Mouse (Mus musculus): ENCODE data around the gene Arf4. TPM values are rescaled to one million over a fixed set of nuclear protein-coding genes. Genes with fewer than 3 reads are reported as not detected.

The Arf4 gene
- total RNA-seq (2021): 160 and 161 TPM in 2 replicates
- long read RNA-seq, transcript Arf4-201 (6 exons, 2,165 nt): major isoform, 179 of 183 reads
- long read RNA-seq, partial matches to known transcripts: 3 of 183 reads
- long read RNA-seq, other reads (novel, unspliced or antisense): 1 of 183 reads

DNA sequence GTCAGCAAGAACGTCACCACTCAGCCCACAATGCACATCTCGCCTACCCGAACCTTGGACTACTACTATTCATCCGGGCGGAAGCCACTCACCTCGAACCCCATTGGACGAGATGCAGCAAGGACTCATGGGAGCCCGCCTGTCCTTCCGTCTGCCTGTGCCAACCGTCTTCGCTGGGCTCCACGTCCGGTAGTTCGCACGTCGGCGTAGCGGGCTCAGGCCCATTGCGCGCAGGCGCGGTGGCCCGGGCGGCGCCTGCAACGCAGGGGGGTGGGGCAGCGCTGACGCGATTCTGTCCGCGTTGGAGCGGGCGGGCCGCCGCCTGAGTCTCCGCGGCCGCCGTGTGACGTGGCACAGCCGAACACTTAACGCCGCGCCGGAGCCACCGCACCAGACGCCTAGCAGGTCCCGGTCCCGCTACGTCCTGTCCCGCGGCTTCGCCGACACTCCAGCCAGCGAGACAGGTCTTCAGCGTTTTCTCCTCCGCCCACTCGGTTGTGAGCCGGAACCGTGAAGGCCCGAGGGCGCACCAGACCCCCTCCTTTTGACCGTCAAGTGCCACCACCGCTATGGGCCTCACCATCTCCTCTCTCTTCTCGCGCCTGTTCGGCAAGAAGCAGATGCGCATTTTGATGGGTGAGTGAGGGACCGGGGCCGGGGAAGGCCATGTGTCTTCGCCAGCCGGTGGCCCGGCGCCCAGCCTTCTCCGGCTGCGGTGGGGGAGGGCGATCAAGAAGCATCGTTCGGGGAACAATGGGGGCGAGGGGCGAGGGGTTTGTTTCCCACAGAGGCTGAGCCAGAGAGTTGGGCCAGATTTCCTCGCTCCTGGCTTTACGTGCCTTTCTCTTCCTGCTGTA is at the start of gene Arf4:
TSS of gene Arf4 (plus strand) at position 224 of the 857 bp plus-strand sequence.
- peak; percentile 97 for DNase-seq

- DNase-seq: no peak
Observed at GRCm38 (mm10) chr14:26591353-26591752, 46.5 kb upstream of the Arf4 start.

DNA sequence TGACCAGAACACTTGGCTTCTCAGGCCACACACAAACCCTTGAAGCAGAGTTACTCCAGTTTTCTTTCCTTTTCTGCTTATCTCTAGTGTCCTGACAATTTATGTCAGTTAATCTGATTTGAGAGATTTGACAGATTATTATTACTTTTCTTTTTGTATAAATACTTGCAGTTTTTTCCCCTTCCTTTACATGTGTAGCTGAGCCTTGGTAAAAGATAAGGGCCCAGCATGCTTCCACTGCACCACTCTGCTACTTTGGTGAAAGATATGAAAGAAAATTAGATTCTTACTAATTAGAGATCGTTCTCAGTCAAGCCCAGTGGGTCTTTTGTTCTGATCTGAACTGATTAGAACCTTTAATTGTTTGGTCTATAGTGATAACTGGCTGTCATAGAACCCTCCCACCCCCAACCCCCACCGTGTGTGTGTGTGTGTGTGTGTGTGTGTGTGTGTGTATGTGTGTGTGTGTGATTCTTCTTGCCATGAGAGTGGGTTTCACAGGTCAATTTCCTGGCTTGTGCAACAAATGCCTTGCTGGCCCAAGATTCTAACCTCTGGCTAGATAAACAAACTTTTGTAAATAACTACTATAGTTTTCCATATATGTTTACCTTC is 44.5 kb upstream of the Arf4 start:
- no peak for DNase-seq

DNA sequence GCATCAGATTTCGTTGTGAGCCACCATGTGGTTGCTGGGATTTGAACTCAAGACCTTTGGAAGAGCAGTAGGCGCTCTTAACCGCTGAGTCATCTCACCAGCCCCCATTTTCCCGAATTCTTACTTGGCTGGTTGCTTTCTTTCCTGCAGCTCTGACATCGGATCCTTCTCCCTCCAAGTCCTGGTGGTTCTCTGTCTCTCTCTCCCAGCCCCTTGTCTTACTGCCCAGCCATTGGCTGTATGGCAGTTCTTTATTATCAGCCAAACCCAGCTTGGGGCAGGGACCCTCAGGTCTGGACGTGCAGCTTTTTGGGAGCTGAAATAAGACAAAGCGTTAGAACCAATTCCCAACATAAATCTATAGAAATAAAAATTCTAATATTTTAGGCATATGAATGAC is 42.7 kb upstream of the Arf4 start:
- no peak for DNase-seq

- DNase-seq: no peak
Observed at GRCm38 (mm10) chr14:26595695-26596365, 42.0 kb upstream of the Arf4 start.

GRCm38 (mm10) chr14:26605354-26605753 is 32.5 kb upstream of the Arf4 start:
- DNase-seq: no peak

DNA sequence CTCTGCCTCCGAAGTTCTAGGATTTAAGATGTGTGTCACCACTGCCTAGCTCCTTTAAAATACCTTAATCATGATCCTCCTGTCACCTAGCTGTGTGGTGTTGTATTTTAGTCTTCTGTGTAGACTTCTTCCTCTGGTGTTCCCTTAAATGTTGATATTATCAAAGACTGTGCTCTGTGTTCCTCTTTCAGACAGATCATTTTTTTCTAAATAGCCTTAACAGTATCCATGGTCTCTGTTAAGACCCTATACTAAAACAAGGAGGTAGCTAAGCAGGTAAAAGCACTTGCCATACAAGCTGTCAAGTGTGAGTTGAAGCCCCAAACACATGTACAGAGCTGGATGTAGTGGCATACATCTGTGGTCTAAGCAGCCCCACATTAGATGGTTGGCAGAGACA is 28.2 kb upstream of the Arf4 start:
- no peak for DNase-seq

DNA sequence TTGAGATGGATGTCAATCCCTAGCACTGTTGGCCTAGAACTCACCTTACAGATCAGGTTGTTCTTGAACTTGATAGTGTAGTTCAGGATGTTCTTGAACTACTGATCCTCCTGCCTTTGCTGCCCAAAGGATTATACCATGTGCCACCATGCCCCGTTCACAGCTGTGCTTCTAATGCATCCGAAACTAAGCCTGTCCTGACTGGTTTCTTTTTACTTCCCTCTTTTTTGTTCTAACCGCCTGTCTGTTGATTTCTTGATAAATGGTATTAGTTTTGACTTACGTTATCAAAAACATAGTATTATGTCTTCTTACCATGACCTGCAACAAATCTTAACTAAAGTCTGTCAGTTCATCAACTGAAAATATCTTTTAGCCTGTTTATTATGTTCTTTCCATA is 27.2 kb upstream of the Arf4 start:
- no peak for DNase-seq

- DNase-seq: no peak
Observed at GRCm38 (mm10) chr14:26625301-26625700, 12.6 kb upstream of the Arf4 start.

DNA sequence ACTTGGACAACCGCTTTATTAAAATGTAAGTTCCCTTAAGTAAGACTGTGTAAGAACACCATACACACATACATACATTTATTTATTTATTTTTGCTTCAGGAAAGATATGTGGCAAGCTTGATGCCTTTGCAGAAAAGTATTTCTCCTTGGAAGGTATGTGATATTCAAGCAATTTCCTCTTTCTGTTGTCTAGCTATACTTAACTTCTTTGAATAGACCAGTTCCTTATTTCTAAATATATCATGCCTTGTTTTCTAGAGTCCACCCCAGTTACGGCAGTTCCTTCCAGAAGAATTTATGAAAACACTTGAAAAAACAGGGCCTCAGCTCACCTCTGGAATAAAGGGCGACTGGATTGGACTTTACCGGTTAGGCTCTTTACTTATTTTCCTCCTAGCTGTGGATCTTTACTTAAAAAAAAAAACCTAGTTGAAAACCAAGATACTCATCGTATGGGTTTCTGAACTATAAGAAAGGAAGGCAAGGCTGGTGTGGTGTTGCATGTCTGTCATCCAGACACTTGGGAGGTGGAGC is 11.2 kb upstream of the Arf4 start:
- DNase-seq: no peak

- DNase-seq: no peak
Observed at GRCm38 (mm10) chr14:26637025-26637850, 636 bp upstream of the Arf4 start.

DNA sequence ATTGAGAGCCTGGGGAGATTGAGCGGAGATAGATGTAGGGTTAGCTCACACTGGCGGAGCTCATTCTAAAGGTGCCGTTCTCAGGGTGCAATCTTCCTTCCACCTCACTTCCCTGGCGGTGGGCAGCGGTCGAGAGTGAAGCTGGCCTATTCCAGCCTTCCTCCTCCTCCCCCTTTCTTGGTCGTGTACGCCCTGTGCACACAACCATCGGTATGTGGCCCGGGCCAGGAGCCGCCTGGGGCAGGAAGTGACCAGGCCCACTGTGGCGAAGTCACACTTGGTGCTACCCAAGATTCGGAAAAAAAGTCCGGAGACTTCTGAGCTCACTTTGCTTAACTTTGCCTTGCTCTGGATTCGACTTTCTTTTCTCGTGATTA is 822 bp downstream of the Arf4 start:
- DNase-seq: peak; percentile 56

DNA sequence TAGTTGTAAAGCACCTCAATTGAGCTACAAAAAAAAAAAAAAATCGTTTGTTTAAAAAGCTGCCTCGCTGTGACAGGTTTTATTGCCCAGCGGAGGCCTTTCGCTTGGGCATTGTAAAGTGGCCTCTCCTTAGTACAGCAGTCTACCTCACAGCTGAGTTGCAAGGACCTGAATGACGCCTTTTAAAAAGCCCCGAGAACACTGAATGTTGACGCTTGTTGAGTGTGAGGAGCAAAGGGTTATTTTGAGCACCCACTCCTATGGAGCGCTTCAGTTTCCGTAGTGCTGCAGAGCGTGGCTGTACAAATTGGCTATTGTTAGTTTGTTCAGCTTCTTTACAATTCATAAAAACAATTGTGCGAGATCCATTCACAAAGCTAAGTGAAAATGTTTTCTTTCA is 1.4 kb downstream of the Arf4 start:
- no peak for DNase-seq

DNA sequence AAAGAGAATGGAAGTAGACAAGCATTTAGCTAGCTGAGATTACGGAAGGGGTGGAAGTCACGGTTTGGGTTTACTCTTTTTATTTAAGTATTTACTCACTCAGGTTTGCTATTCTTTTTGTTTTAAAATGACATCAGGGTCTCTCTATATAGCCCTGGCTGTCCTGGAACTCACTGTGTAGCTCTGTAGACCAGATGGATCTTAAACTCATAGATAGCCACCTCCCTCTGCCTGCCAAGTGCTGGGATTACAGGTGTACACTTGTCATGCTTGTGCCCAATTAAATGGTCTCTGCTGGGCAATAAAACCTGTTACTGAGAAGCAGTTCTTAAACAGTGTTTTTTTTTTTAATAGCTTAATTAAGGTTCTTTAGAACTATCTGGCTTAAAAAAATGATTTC is 2.1 kb downstream of the Arf4 start:
- DNase-seq: no peak

DNA sequence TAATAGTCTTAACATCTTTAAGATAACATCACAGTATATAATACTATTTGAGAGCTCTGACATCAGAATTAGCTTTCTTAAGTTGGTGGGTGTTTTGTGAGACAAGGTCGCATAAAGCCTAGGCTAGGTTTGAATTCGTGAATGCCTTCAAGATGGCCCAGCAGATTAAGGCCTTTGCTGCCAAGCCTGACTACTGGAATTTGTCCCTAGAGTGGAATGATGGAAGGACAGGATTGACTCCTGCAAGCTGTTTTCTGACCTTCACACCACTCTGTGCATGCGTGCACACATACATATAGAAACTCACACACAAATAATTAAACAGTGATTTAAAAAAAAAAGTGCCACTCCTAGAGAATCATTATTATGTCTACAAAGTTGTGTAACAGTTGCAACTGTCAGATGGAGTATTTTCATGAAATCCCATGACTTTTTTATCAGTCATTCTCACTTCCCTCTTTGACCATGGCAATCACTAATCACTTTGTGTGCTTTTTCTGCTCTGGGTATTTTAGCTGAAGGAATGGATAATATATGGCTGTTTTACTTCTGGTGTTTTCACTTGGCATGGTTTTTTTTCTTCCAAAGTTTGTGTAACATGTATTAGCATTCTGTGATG is 5.2 kb downstream of the Arf4 start:
- no peak for DNase-seq

DNA sequence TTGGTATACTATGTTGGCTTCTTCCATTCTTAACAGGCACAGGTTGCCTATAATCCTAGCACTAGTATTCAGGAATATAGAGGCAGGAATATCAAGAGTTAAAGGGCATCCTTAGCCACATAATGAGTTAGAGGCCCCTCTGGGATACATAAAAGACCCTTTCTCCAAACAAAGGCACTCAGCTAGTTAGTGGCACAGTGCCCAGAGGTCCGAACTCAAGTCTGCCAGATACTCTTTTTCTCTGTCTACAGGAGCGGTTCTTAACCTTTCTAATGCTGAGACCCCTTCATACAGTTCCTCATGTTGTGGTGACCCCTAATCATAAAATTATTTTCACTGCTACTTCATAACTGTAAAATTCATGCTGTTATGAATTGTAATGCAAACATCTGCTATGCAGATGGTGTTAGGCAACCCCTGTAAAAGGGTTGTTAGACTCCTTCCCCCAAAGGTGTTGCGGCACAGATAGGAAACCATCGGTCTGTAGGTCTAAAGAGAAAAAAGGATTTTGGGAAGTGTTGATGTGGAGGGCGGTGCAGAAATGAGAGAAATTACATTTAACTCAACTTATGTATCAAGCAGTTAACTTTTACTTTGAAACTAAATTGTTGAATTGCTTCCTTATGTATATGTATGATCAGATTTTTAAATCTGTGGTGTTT is 8.2 kb downstream of the Arf4 start:
- no peak for DNase-seq

- no peak for DNase-seq
Observed at GRCm38 (mm10) chr14:26647811-26648210, 9.9 kb downstream of the Arf4 start.

DNA sequence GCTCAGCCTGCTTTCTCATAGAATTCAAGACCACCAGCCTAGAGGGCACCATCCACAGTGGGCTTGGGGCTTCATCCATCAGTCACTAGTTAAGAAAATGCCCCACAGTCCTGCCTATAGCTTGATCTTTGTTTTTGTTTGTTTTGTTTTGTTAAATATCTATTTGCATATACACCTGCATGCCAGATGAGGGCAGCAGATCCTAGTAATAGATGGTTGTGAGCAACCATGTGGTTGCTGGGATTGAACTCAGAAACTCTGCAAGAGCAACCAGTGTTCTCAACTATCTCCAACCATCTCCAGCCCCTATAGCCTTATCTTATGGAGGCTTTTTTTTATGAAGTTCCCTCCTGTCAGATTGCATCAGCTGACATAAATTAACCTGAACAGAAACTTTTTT is 14.0 kb downstream of the Arf4 start:
- DNase-seq: no peak

DNA sequence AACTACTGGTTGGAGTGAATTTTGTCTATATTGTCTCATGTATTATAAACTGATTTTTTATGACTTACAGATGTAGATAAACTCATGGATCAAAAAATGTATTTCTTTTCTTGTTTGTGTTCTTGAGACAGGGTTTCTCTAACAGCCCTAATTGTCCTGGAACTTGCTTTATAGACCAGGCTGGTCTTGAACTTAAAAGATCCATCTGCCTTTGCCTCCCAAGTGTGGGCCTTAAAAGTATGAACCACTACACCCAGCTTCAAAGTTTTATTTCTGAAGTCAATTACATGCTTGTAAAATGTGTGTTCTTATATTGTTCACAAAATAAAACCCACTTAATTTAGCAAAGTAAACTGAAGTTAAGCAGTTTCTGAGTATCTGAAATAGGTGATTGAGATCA is 20.3 kb downstream of the Arf4 start:
- no peak for DNase-seq

- DNase-seq: no peak
Observed at GRCm38 (mm10) chr14:26660233-26660632, 22.4 kb downstream of the Arf4 start.

DNA sequence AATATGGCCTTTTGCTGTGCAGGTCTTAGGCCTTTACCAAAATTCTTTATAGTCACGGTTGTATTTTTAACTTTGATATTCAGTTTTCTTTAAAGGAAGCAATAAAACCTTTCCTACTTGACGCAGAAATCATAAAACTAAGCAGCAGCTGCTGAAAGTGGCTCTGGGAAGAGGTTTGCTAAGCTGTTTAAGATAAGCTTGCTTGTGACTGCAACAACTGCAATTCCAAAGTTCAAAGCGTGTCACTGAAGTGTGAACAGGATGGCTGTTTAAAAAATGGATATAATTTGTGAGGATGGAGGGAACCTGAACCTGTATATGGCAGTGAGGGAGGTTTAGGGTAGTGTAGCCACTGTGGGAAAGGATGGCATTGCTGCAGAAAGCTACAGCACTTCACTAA is 24.1 kb downstream of the Arf4 start:
- DNase-seq: no peak
